Mouse (Mus musculus): ENCODE data around the gene Zfp341. TPM values are rescaled to one million over a fixed set of nuclear protein-coding genes. Genes with fewer than 3 reads are reported as not detected.

The Zfp341 gene
- polyA plus RNA-seq, 1 experiment from 2014 or later: 1.1 TPM

- Histone ChIP-seq H3K4me2 (ENCODE audit: low read length) (no peak overlapping the region), H3K4me3 (ENCODE audit: control insufficient read depth in 1 of 2, insufficient read depth in 1 of 2, low read depth in 1 of 2, low read length in 2 of 2) (no peak overlapping the region), H3K27ac (replicated peaks in 1 of 2; ENCODE audit: control insufficient read depth in 1 of 2, insufficient read depth in 1 of 2, low read depth in 2 of 2, low read length in 2 of 2) (no peak overlapping the region), H3K27me3 (ENCODE audit: control insufficient read depth, insufficient read depth, low read length) (no peaks in the 10 kb centered on the region), H3K9ac (ENCODE audit: low read length) (no peak overlapping the region), H3K4me1 (ENCODE audit: control insufficient read depth in 2 of 2, insufficient read depth in 2 of 2, low read length in 2 of 2) (no peaks in the 10 kb centered on the region), H3K9me3 (ENCODE audit: control insufficient read depth, low read length) (0 out of 2 replicates have a peak, but pooled peaks cover 5% of the 10 kb centered on the region), H3K36me3 (ENCODE audit: control insufficient read depth, insufficient read depth, low read length) (peaks cover 34% of the 10 kb centered on the region)
- ATAC-seq (ENCODE audit: insufficient number of reproducible peaks, insufficient read depth, low FRiP score, low read depth): no peak
- 72% methylated on average over 2 of the region's 2 CpGs for WGBS
Observed at GRCm38 (mm10) chr2:154635826-154636225, 22.7 kb downstream of the Zfp341 start.

GRCm38 (mm10) chr2:154638521-154638920 is 25.4 kb downstream of the Zfp341 start:
- 90% methylated on average over 3 of the region's 3 CpGs for WGBS

GRCm38 (mm10) chr2:154639115-154639514 is 26.0 kb downstream of the Zfp341 start:
- 94% methylated on average over 4 of the region's 4 CpGs for WGBS
- no peaks in the 10 kb centered on the region for H3K27me3 ChIP-seq (ENCODE audit: control insufficient read depth, insufficient read depth, low read length)
- H3K36me3 ChIP-seq (ENCODE audit: control insufficient read depth, insufficient read depth, low read length): peaks cover 30% of the 10 kb centered on the region

More at GRCm38 (mm10) chr2:154638521-154638920, 25.4 kb downstream of the Zfp341 start:
- no peak overlapping the region for H3K27ac ChIP-seq (replicated peaks in 1 of 2; ENCODE audit: control insufficient read depth in 1 of 2, insufficient read depth in 1 of 2, low read depth in 2 of 2, low read length in 2 of 2)
- no peak overlapping the region for H3K9ac ChIP-seq (ENCODE audit: low read length)
- peaks cover 27% of the 10 kb centered on the region for H3K36me3 ChIP-seq (ENCODE audit: control insufficient read depth, insufficient read depth, low read length)
- no peak for ATAC-seq (ENCODE audit: insufficient number of reproducible peaks, insufficient read depth, low FRiP score, low read depth)
- H3K4me1 ChIP-seq (ENCODE audit: control insufficient read depth in 2 of 2, insufficient read depth in 2 of 2, low read length in 2 of 2): no peaks in the 10 kb centered on the region
- H3K27me3 ChIP-seq (ENCODE audit: control insufficient read depth, insufficient read depth, low read length): no peaks in the 10 kb centered on the region
- no peak overlapping the region for H3K4me2 ChIP-seq (ENCODE audit: low read length)
- H3K4me3 ChIP-seq (ENCODE audit: control insufficient read depth in 1 of 2, insufficient read depth in 1 of 2, low read depth in 1 of 2, low read length in 2 of 2): no peak overlapping the region
- 0 out of 2 replicates have a peak, but pooled peaks cover 5% of the 10 kb centered on the region for H3K9me3 ChIP-seq (ENCODE audit: control insufficient read depth, low read length)

GRCm38 (mm10) chr2:154641176-154641575 is 28.1 kb downstream of the Zfp341 start:
- H3K4me1 ChIP-seq (ENCODE audit: control insufficient read depth in 2 of 2, insufficient read depth in 2 of 2, low read length in 2 of 2): no peaks in the 10 kb centered on the region
- no peak overlapping the region for H3K4me3 ChIP-seq (ENCODE audit: control insufficient read depth in 1 of 2, insufficient read depth in 1 of 2, low read depth in 1 of 2, low read length in 2 of 2)
- ATAC-seq (ENCODE audit: insufficient number of reproducible peaks, insufficient read depth, low FRiP score, low read depth): no peak
- no peak overlapping the region for H3K9ac ChIP-seq (ENCODE audit: low read length)
- no peaks in the 10 kb centered on the region for H3K27me3 ChIP-seq (ENCODE audit: control insufficient read depth, insufficient read depth, low read length)
- peaks cover 23% of the 10 kb centered on the region for H3K36me3 ChIP-seq (ENCODE audit: control insufficient read depth, insufficient read depth, low read length)
- no peak overlapping the region for H3K27ac ChIP-seq (replicated peaks in 1 of 2; ENCODE audit: control insufficient read depth in 1 of 2, insufficient read depth in 1 of 2, low read depth in 2 of 2, low read length in 2 of 2)
- no peak overlapping the region for H3K4me2 ChIP-seq (ENCODE audit: low read length)
- WGBS: 76% methylated on average over 8 of the region's 8 CpGs
- H3K9me3 ChIP-seq (ENCODE audit: control insufficient read depth, low read length): 0 out of 2 replicates have a peak, but pooled peaks cover 5% of the 10 kb centered on the region

More at GRCm38 (mm10) chr2:154639115-154639514, 26.0 kb downstream of the Zfp341 start:
- Histone ChIP-seq H3K4me3 (ENCODE audit: control insufficient read depth in 1 of 2, insufficient read depth in 1 of 2, low read depth in 1 of 2, low read length in 2 of 2) (no peak overlapping the region), H3K4me2 (ENCODE audit: low read length) (no peak overlapping the region), H3K9me3 (ENCODE audit: control insufficient read depth, low read length) (0 out of 2 replicates have a peak, but pooled peaks cover 5% of the 10 kb centered on the region), H3K27ac (replicated peaks in 1 of 2; ENCODE audit: control insufficient read depth in 1 of 2, insufficient read depth in 1 of 2, low read depth in 2 of 2, low read length in 2 of 2) (no peak overlapping the region), H3K4me1 (ENCODE audit: control insufficient read depth in 2 of 2, insufficient read depth in 2 of 2, low read length in 2 of 2) (no peaks in the 10 kb centered on the region), H3K9ac (ENCODE audit: low read length) (no peak overlapping the region)
- ATAC-seq (ENCODE audit: insufficient number of reproducible peaks, insufficient read depth, low FRiP score, low read depth): no peak

- WGBS: 94% methylated on average over 9 of the region's 9 CpGs
- H3K4me2 ChIP-seq (ENCODE audit: low read length): no peak overlapping the region
Observed at GRCm38 (mm10) chr2:154642005-154642459, 28.9 kb downstream of the Zfp341 start.

GRCm38 (mm10) chr2:154642712-154643385 is 29.8 kb downstream of the Zfp341 start:
- peaks cover 21% of the 10 kb centered on the region for H3K36me3 ChIP-seq (ENCODE audit: control insufficient read depth, insufficient read depth, low read length)
- ATAC-seq (ENCODE audit: insufficient number of reproducible peaks, insufficient read depth, low FRiP score, low read depth): no peak
- H3K4me2 ChIP-seq (ENCODE audit: low read length): no peak overlapping the region
- no peaks in the 10 kb centered on the region for H3K4me1 ChIP-seq (ENCODE audit: control insufficient read depth in 2 of 2, insufficient read depth in 2 of 2, low read length in 2 of 2)
- H3K4me3 ChIP-seq (ENCODE audit: control insufficient read depth in 1 of 2, insufficient read depth in 1 of 2, low read depth in 1 of 2, low read length in 2 of 2): no peak overlapping the region
- no peak overlapping the region for H3K9ac ChIP-seq (ENCODE audit: low read length)
- H3K9me3 ChIP-seq (ENCODE audit: control insufficient read depth, low read length): 0 out of 2 replicates have a peak, but pooled peaks cover 5% of the 10 kb centered on the region
- no peak overlapping the region for H3K27ac ChIP-seq (replicated peaks in 1 of 2; ENCODE audit: control insufficient read depth in 1 of 2, insufficient read depth in 1 of 2, low read depth in 2 of 2, low read length in 2 of 2)
- WGBS: 51% methylated on average over 6 of the region's 6 CpGs
- no peaks in the 10 kb centered on the region for H3K27me3 ChIP-seq (ENCODE audit: control insufficient read depth, insufficient read depth, low read length)

More at GRCm38 (mm10) chr2:154642005-154642459, 28.9 kb downstream of the Zfp341 start:
- Histone ChIP-seq H3K9ac (ENCODE audit: low read length) (no peak overlapping the region), H3K4me1 (ENCODE audit: control insufficient read depth in 2 of 2, insufficient read depth in 2 of 2, low read length in 2 of 2) (no peaks in the 10 kb centered on the region), H3K36me3 (ENCODE audit: control insufficient read depth, insufficient read depth, low read length) (peaks cover 23% of the 10 kb centered on the region), H3K9me3 (ENCODE audit: control insufficient read depth, low read length) (0 out of 2 replicates have a peak, but pooled peaks cover 5% of the 10 kb centered on the region), H3K27ac (replicated peaks in 1 of 2; ENCODE audit: control insufficient read depth in 1 of 2, insufficient read depth in 1 of 2, low read depth in 2 of 2, low read length in 2 of 2) (no peak overlapping the region), H3K27me3 (ENCODE audit: control insufficient read depth, insufficient read depth, low read length) (no peaks in the 10 kb centered on the region), H3K4me3 (ENCODE audit: control insufficient read depth in 1 of 2, insufficient read depth in 1 of 2, low read depth in 1 of 2, low read length in 2 of 2) (no peak overlapping the region)
- ATAC-seq (ENCODE audit: insufficient number of reproducible peaks, insufficient read depth, low FRiP score, low read depth): no peak

GRCm38 (mm10) chr2:154646634-154647033 is 33.5 kb downstream of the Zfp341 start:
- no peaks in the 10 kb centered on the region for H3K9me3 ChIP-seq (ENCODE audit: control insufficient read depth, low read length)
- no peak for ATAC-seq (ENCODE audit: insufficient number of reproducible peaks, insufficient read depth, low FRiP score, low read depth)
- H3K4me2 ChIP-seq (ENCODE audit: low read length): no peak overlapping the region
- no peaks in the 10 kb centered on the region for H3K27me3 ChIP-seq (ENCODE audit: control insufficient read depth, insufficient read depth, low read length)
- 77% methylated on average over 5 of the region's 5 CpGs for WGBS
- H3K27ac ChIP-seq (replicated peaks in 1 of 2; ENCODE audit: control insufficient read depth in 1 of 2, insufficient read depth in 1 of 2, low read depth in 2 of 2, low read length in 2 of 2): no peak overlapping the region
- H3K9ac ChIP-seq (ENCODE audit: low read length): no peak overlapping the region
- peaks cover 12% of the 10 kb centered on the region; the same call in 1 of the 2 replicates for H3K36me3 ChIP-seq (ENCODE audit: control insufficient read depth, insufficient read depth, low read length)
- H3K4me1 ChIP-seq (ENCODE audit: control insufficient read depth in 2 of 2, insufficient read depth in 2 of 2, low read length in 2 of 2): no peaks in the 10 kb centered on the region
- H3K4me3 ChIP-seq (ENCODE audit: control insufficient read depth in 1 of 2, insufficient read depth in 1 of 2, low read depth in 1 of 2, low read length in 2 of 2): no peak overlapping the region
